Mouse (Mus musculus) CH12.LX (cell line): ENCODE measurements around the gene Clint1. TPM values are rescaled to one million over a fixed set of nuclear protein-coding genes. Genes with fewer than 3 reads are reported as not detected.

Experiments used
- DNase-seq: peaks from one replicate; pipeline ENCODE4 v3.0.0-alpha.2; 2013; ENCODE audit errors: extremely low read depth
- H3K27ac ChIP-seq: 2 replicates; pipeline ENCODE4 v1.5.1; 2012; ENCODE audit warnings: low read depth, mild to moderate bottlenecking, control low read depth, moderate library complexity; ENCODE audit not compliant: insufficient read depth
- H3K27me3 ChIP-seq: replicated peaks from 2 replicates; pipeline ENCODE3; 2012; ENCODE audit warnings: inconsistent platforms
- H3K36me3 ChIP-seq, 2 experiments: replicated peaks in 1 of 2; 2 replicates each; pipeline versions ENCODE3 to v1.6.1; 2012; ENCODE audit warnings: inconsistent platforms in 1 of 2, low read length in 1 of 2, mild to moderate bottlenecking in 1 of 2, mixed read lengths in 1 of 2, moderate library complexity in 1 of 2; ENCODE audit not compliant: control insufficient read depth in 1 of 2, insufficient read depth in 1 of 2
- H3K4me1 ChIP-seq, 2 experiments: 2 replicates each; pipeline ENCODE4 v1.6.1; 2012; ENCODE audit warnings: inconsistent platforms in 1 of 2, moderate library complexity in 1 of 2; ENCODE audit not compliant: insufficient read depth in 2 of 2, control insufficient read depth in 1 of 2
- H3K4me2 ChIP-seq: 2 replicates; pipeline ENCODE4 v1.6.1; 2012; ENCODE audit warnings: low read depth, mild to moderate bottlenecking, control low read depth; ENCODE audit not compliant: poor library complexity, insufficient read depth, severe bottlenecking
- H3K4me3 ChIP-seq, 3 experiments: fragments of 150-350 bp in 1 of 3; sonication (generic) in 1 of 3; replicated peaks in 1 of 3; 2 replicates each; pipeline versions ENCODE3 to v1.5.1; 2011 to 2012; ENCODE audit warnings: low read depth in 2 of 3, low read length in 2 of 3, mild to moderate bottlenecking in 2 of 3, moderate library complexity in 2 of 3, control low read depth in 1 of 3, improper control_type of control experiment in 1 of 3, inconsistent platforms in 1 of 3, mixed read lengths in 1 of 3; ENCODE audit not compliant: poor library complexity in 1 of 3
- H3K79me2 ChIP-seq: replicated peaks from 2 replicates; pipeline ENCODE4 v1.6.1; 2012; ENCODE audit warnings: mild to moderate bottlenecking, moderate library complexity; ENCODE audit not compliant: control insufficient read depth, poor library complexity, insufficient read depth, severe bottlenecking; ENCODE audit errors: extremely low read depth
- H3K9ac ChIP-seq: 2 replicates; pipeline ENCODE4 v1.6.1; 2012; ENCODE audit warnings: low read depth, mild to moderate bottlenecking, control low read depth, moderate library complexity; ENCODE audit not compliant: insufficient read depth
- H3K9me3 ChIP-seq: replicated peaks from 2 replicates; pipeline ENCODE3; 2012; ENCODE audit warnings: low read length, inconsistent platforms, mixed read lengths
- BHLHE40 ChIP-seq: IDR thresholded peaks from 2 replicates; pipeline ENCODE4 v1.6.1; 2011; ENCODE audit warnings: mild to moderate bottlenecking, low read depth, low read length, improper control_type of control experiment
- CHD1 ChIP-seq: IDR thresholded peaks from 2 replicates; pipeline ENCODE4 v1.6.1; 2012; ENCODE audit warnings: low read depth, low read length, improper control_type of control experiment, inconsistent platforms
- CHD2 ChIP-seq: IDR thresholded peaks from 2 replicates; pipeline ENCODE4 v1.6.1; 2011; ENCODE audit warnings: low read length, improper control_type of control experiment
- CTCF ChIP-seq, 2 experiments: IDR thresholded peaks in 1 of 2; conservative IDR thresholded peaks in 1 of 2; 2 replicates each; pipeline ENCODE4 v1.5.1; 2011 to 2012; ENCODE audit warnings: low read depth in 2 of 2, low read length in 2 of 2, improper control_type of control experiment in 1 of 2, inconsistent platforms in 1 of 2, mild to moderate bottlenecking in 1 of 2, moderate library complexity in 1 of 2
- E2F4 ChIP-seq: IDR thresholded peaks from 2 replicates; pipeline ENCODE4 v1.6.1; 2011; ENCODE audit warnings: low read depth, low read length, improper control_type of control experiment; ENCODE audit not compliant: insufficient replicate concordance
- ELF1 ChIP-seq: IDR thresholded peaks from 2 replicates; pipeline ENCODE4 v1.6.1; 2014; ENCODE audit warnings: low read depth, mild to moderate bottlenecking, inconsistent platforms, low read length, improper control_type of control experiment
- EP300 ChIP-seq: IDR thresholded peaks from 2 replicates; pipeline ENCODE4 v1.6.1; 2011; ENCODE audit warnings: low read length, improper control_type of control experiment
- ETS1 ChIP-seq: conservative IDR thresholded peaks from 2 replicates; pipeline ENCODE4 v1.6.1; 2012; ENCODE audit warnings: low read depth, mild to moderate bottlenecking, inconsistent platforms, low read length, improper control_type of control experiment, moderate library complexity
- GABPA ChIP-seq: IDR thresholded peaks from 2 replicates; pipeline ENCODE4 v1.6.1; 2012; ENCODE audit warnings: low read depth, low read length, improper control_type of control experiment, inconsistent platforms; ENCODE audit not compliant: insufficient replicate concordance
- HCFC1 ChIP-seq: IDR thresholded peaks from 2 replicates; pipeline ENCODE4 v1.6.1; 2012; ENCODE audit warnings: low read depth, mild to moderate bottlenecking, inconsistent platforms, low read length, improper control_type of control experiment
- IRF4 ChIP-seq: IDR thresholded peaks from 2 replicates; pipeline ENCODE4 v1.6.1; 2014; ENCODE audit warnings: low read depth, mild to moderate bottlenecking, inconsistent platforms, low read length, improper control_type of control experiment
- JUN ChIP-seq: IDR thresholded peaks from 2 replicates; pipeline ENCODE4 v1.6.1; 2011; ENCODE audit warnings: low read depth, mild to moderate bottlenecking, low read length, improper control_type of control experiment, moderate library complexity; ENCODE audit not compliant: insufficient read depth
- JUND ChIP-seq: conservative IDR thresholded peaks from 2 replicates; pipeline ENCODE4 v1.6.1; 2011; ENCODE audit warnings: low read depth, low read length, improper control_type of control experiment
- KAT2A ChIP-seq: IDR thresholded peaks from 2 replicates; pipeline ENCODE4 v1.6.1; 2012; ENCODE audit warnings: low read length, improper control_type of control experiment, inconsistent platforms; ENCODE audit not compliant: insufficient replicate concordance
- MAFK ChIP-seq: IDR thresholded peaks from 2 replicates; pipeline ENCODE4 v1.6.1; 2011; ENCODE audit warnings: low read length, improper control_type of control experiment; ENCODE audit not compliant: insufficient replicate concordance
- MAX ChIP-seq: IDR thresholded peaks from 2 replicates; pipeline ENCODE4 v1.6.1; 2011; ENCODE audit warnings: low read length, improper control_type of control experiment
- MAZ ChIP-seq: IDR thresholded peaks from 2 replicates; pipeline ENCODE4 v1.6.1; 2012; ENCODE audit warnings: low read depth, mild to moderate bottlenecking, inconsistent platforms, low read length, improper control_type of control experiment, moderate library complexity
- MEF2A ChIP-seq: IDR thresholded peaks from 2 replicates; pipeline ENCODE4 v1.6.1; 2014; ENCODE audit warnings: low read depth, mild to moderate bottlenecking, inconsistent platforms, low read length, improper control_type of control experiment, borderline replicate concordance
- MXI1 ChIP-seq: IDR thresholded peaks from 2 replicates; pipeline ENCODE4 v1.6.1; 2011; ENCODE audit warnings: mild to moderate bottlenecking, low read depth, low read length, improper control_type of control experiment
- MYC ChIP-seq: IDR thresholded peaks from 2 replicates; pipeline ENCODE4 v1.6.1; 2011; ENCODE audit warnings: low read depth, mild to moderate bottlenecking, improper control_type of control experiment, low read length
- NELFE ChIP-seq: IDR thresholded peaks from 2 replicates; pipeline ENCODE4 v1.6.1; 2011; ENCODE audit warnings: low read depth, low read length, improper control_type of control experiment
- NRF1 ChIP-seq: IDR thresholded peaks from 2 replicates; pipeline ENCODE4 v1.6.1; 2014; ENCODE audit warnings: low read depth, mild to moderate bottlenecking, inconsistent platforms, low read length, improper control_type of control experiment, moderate library complexity
- PAX5 ChIP-seq: IDR thresholded peaks from 2 replicates; pipeline ENCODE4 v1.6.1; 2012; ENCODE audit warnings: low read length, inconsistent platforms, mixed read lengths
- POLR2A ChIP-seq: IDR thresholded peaks from 2 replicates; pipeline ENCODE4 v1.6.1; 2011; ENCODE audit warnings: low read depth, mild to moderate bottlenecking, improper control_type of control experiment, low read length
- POLR2AphosphoS2 ChIP-seq: IDR thresholded peaks from 2 replicates; pipeline ENCODE4 v1.6.1; 2011; ENCODE audit warnings: low read depth, low read length, improper control_type of control experiment
- RAD21 ChIP-seq: IDR thresholded peaks from 2 replicates; pipeline ENCODE4 v1.6.1; 2011; ENCODE audit warnings: low read depth, mild to moderate bottlenecking, low read length, improper control_type of control experiment, moderate library complexity
- RCOR1 ChIP-seq: conservative IDR thresholded peaks from 2 replicates; pipeline ENCODE4 v1.6.1; 2012; ENCODE audit warnings: low read depth, mild to moderate bottlenecking, inconsistent platforms, low read length, improper control_type of control experiment
- SIN3A ChIP-seq: IDR thresholded peaks from 2 replicates; pipeline ENCODE4 v1.6.1; 2012; ENCODE audit warnings: low read length, improper control_type of control experiment, inconsistent platforms
- SMC3 ChIP-seq: IDR thresholded peaks from 2 replicates; pipeline ENCODE4 v1.6.1; 2011; ENCODE audit warnings: low read depth, low read length, improper control_type of control experiment
- TBP ChIP-seq: conservative IDR thresholded peaks from 2 replicates; pipeline ENCODE4 v1.6.1; 2011; ENCODE audit warnings: low read depth, low read length, improper control_type of control experiment
- TCF12 ChIP-seq: IDR thresholded peaks from 2 replicates; pipeline ENCODE4 v1.6.1; 2014; ENCODE audit warnings: low read depth, mild to moderate bottlenecking, inconsistent platforms, low read length, improper control_type of control experiment
- UBTF ChIP-seq: IDR thresholded peaks from 2 replicates; pipeline ENCODE4 v1.6.1; 2012; ENCODE audit warnings: low read depth, mild to moderate bottlenecking, inconsistent platforms, low read length, improper control_type of control experiment, moderate library complexity
- USF1 ChIP-seq: IDR thresholded peaks from 2 replicates; pipeline ENCODE4 v1.6.1; 2014; ENCODE audit warnings: low read depth, mild to moderate bottlenecking, inconsistent platforms, low read length, improper control_type of control experiment
- USF2 ChIP-seq: conservative IDR thresholded peaks from 2 replicates; pipeline ENCODE4 v1.6.1; 2011; ENCODE audit warnings: low read depth, low read length, improper control_type of control experiment
- ZC3H11A ChIP-seq: IDR thresholded peaks from 2 replicates; pipeline ENCODE4 v1.6.1; 2012; ENCODE audit warnings: low read depth, mild to moderate bottlenecking, inconsistent platforms, low read length, improper control_type of control experiment
- ZKSCAN1 ChIP-seq: IDR thresholded peaks from 2 replicates; pipeline ENCODE4 v1.6.1; 2012; ENCODE audit warnings: low read depth, inconsistent platforms, low read length, improper control_type of control experiment, borderline replicate concordance
- ZMIZ1 ChIP-seq: IDR thresholded peaks from 2 replicates; pipeline ENCODE4 v1.6.1; 2012; ENCODE audit warnings: low read depth, mild to moderate bottlenecking, inconsistent platforms, low read length, improper control_type of control experiment
- ZNF384 ChIP-seq: IDR thresholded peaks from 2 replicates; pipeline ENCODE4 v1.6.1; 2012; ENCODE audit warnings: low read depth, low read length, improper control_type of control experiment, inconsistent platforms
- dilution Hi-C: fragments of 300-500 bp; cut with MboI; formaldehyde crosslinking; loops from 2 replicates; pipeline ENCODE4 v1.14.3; 2020; ENCODE audit warnings: low sequenced_read_pairs; ENCODE audit not compliant: extremely low pct_unique_long_range_greater_than_20kb, extremely low pct_ligation_motif_present
- in situ Hi-C: fragments of 300-500 bp; cut with MboI; formaldehyde crosslinking; loops from 3 replicates; pipeline ENCODE4 v1.14.3; 2019; ENCODE audit warnings: low sequenced_read_pairs, low pct_ligation_motif_present, low pct_unique_long_range_greater_than_20kb, mixed read lengths
- polyA plus RNA-seq: library from polyadenylated mRNA; unstranded; fragments of >175 nt; gene quantifications from 2 replicates; pipeline ENCODE4 v1.2.1, GENCODE M21; 2012; ENCODE audit warnings: low read depth; ENCODE audit not compliant: insufficient read length
- total RNA-seq, 2 experiments: library from RNA; depleted of rRNA; stranded (reverse); fragments of 300-350 nt in 1 of 2; fragments of >200 nt in 1 of 2; gene quantifications; 2 replicates each; pipeline ENCODE4 v1.2.3; 2012 to 2014

Gene Clint1
- total and polyA plus RNA-seq, 3 experiments: 54.1 to 137 (median 98.5) TPM

GRCm38 (mm10) chr11:45955127-45955627 lies 103.3 kb downstream of the Clint1 start, which contains the start of gene Thg1l:
Gene Thg1l, minus strand, starts transcription at chr11:45955494.
- Histone ChIP-seq H3K9me3 (no peaks in the 10 kb centered on the region), H3K27me3 (no peaks in the 10 kb centered on the region), H3K9ac (peak within 1 kb of the TSS; percentile 72), H3K27ac (peak within 1 kb of the TSS; percentile 88), H3K4me2 (peak within 1 kb of the TSS; percentile 87), H3K4me1 (peaks cover 7 to 23% of the 10 kb centered on the region in 2 experiments), H3K36me3 (peaks cover 24 to 38% of the 10 kb centered on the region in 2 experiments), H3K79me2 (no peaks in the 10 kb centered on the region), H3K4me3 (peak within 1 kb of the TSS; percentile 63 to 92 (median 72))
- TF ChIP-seq RCOR1: 0 out of 2 replicates have a peak, but pooled peaks have one; percentile 55
- TF ChIP-seq BHLHE40: peak; percentile 25; the same call in 1 of the 2 replicates
- peak; percentile 89; the same call in 1 of the 2 replicates for TF ChIP-seq KAT2A
- TF ChIP-seq RAD21: no peak
- TF ChIP-seq ZNF384: no peak
- TF ChIP-seq MAZ: 0 out of 2 replicates have a peak, but pooled peaks have one; percentile 78
- no peak for TF ChIP-seq MAFK
- TF ChIP-seq TBP: peak; percentile 91
- no peak for TF ChIP-seq USF2
- peak; percentile 99 for TF ChIP-seq MXI1
- TF ChIP-seq ZMIZ1: peak; percentile 92
- TF ChIP-seq HCFC1: peak; percentile 96
- TF ChIP-seq GABPA: peak; percentile 72
- no peak for TF ChIP-seq SMC3
- no peak for TF ChIP-seq JUN
- TF ChIP-seq ZKSCAN1: no peak
- peak; percentile 70 for TF ChIP-seq ETS1
- TF ChIP-seq PAX5: no peak
- TF ChIP-seq CHD2: peak; percentile 68
- peak; percentile 100 for TF ChIP-seq MYC
- TF ChIP-seq UBTF: no peak
- TF ChIP-seq USF1: peak; percentile 58
- peak; percentile 99 for TF ChIP-seq MAX
- TF ChIP-seq SIN3A: peak; percentile 100
- TF ChIP-seq NRF1: peak; percentile 60
- TF ChIP-seq EP300: no peak
- no peak for TF ChIP-seq JUND
- TF ChIP-seq TCF12: peak; percentile 94
- no peak for TF ChIP-seq ZC3H11A
- peak; percentile 98 for TF ChIP-seq NELFE
- TF ChIP-seq IRF4: peak; percentile 61; the same call in 1 of the 2 replicates
- no peak for TF ChIP-seq CTCF (conservative IDR thresholded peaks at IDR 0.05 in 1 of 2, IDR thresholded peaks at IDR 0.05 in 1 of 2; ENCODE audit: low read depth in 2 of 2, low read length in 2 of 2)
- peak; percentile 72 for TF ChIP-seq MEF2A
- no peak for TF ChIP-seq E2F4
- peak; percentile 89; the same call in 1 of the 2 replicates for TF ChIP-seq POLR2AphosphoS2
- no peak for TF ChIP-seq CHD1
- TF ChIP-seq ELF1: peak; percentile 99
- peak; percentile 89 for TF ChIP-seq POLR2A
- dilution Hi-C loops (no loop called here), in situ Hi-C loops (loop anchor here (10.0 to 25.0 kb wide), 2 partner anchors 182 to 260 kb away; no protein-coding TSS in a partner anchor)
- DNase-seq: peak; percentile 97
